Mouse (Mus musculus): ENCODE measurements around the gene Gm5678.

Gm5678 gene

DNA sequence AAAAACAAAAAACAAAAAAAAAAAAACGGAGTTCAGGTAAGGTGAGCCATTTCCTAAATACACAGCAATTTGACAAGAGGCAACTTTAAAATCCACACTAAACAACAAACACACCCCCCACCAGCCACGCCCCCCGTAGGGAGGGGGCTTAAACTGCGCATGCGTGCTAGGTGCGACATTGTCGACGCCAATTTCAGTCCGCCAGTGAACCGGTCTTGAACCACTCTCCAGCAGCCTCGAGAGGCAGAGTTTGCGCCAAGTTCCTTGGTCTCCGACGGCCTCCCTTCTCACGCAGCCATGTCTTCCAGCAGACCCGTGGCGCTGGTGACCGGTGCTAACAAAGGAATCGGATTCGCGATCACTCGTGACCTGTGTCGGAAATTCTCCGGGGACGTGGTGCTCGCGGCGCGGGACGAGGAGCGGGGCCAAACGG, 20.2 kb upstream of the Gm5678 start:
- under 1% methylated on average over 32 of the region's 32 CpGs for WGBS

DNA sequence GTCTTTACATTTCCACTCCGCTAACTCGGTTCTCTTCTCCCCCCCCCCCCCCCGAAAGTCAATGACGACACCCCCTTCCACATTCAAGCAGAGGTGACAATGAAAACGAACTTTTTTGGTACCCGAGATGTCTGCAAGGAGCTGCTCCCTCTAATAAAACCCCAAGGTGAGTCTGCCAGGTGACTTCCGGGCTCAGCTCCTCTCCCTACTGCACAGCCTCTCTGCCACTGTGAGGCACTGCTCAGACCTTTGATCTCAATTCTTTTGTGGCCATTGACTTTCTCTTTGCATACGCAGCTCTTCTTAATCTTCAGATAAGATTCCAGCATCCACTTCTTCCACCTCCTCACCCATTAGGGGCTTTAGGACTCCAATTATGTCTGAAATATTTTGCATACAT, 19.2 kb upstream of the Gm5678 start:
- 75% methylated on average over 8 of the region's 8 CpGs for WGBS

DNA sequence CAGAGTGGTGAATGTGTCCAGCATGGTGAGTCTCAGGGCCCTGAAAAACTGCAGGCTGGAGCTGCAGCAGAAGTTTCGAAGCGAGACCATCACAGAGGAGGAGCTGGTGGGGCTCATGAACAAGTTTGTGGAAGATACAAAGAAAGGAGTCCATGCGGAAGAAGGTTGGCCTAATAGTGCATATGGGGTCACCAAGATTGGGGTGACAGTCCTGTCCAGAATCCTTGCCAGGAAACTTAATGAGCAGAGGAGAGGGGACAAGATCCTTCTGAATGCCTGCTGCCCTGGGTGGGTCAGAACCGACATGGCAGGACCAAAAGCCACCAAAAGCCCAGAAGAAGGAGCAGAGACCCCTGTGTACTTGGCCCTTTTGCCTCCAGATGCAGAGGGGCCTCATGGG, 18.1 kb upstream of the Gm5678 start:
- WGBS, result 93% methylated on average over 4 of the region's 4 CpGs

DNA sequence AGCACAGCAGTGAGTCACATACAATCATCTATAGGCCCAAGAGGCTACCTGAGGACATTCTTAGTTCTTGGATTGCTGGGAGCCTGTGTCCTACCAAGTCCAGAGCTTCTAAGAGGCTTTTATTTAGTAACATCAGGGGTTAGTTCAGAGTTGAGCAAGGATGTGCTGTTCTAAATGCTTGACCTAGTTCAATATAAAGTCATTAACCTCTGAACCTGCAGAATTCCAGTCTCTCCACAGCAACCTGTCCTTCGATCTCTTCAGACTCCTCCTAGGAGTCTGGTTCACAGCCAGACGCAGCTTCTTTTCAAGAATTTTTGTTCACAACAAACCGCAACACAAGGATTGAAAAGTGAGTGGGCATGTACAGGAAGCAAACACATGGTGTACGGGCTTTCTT, 16.9 kb upstream of the Gm5678 start:
- WGBS, result 82% methylated on average over 4 of the region's 4 CpGs

DNA sequence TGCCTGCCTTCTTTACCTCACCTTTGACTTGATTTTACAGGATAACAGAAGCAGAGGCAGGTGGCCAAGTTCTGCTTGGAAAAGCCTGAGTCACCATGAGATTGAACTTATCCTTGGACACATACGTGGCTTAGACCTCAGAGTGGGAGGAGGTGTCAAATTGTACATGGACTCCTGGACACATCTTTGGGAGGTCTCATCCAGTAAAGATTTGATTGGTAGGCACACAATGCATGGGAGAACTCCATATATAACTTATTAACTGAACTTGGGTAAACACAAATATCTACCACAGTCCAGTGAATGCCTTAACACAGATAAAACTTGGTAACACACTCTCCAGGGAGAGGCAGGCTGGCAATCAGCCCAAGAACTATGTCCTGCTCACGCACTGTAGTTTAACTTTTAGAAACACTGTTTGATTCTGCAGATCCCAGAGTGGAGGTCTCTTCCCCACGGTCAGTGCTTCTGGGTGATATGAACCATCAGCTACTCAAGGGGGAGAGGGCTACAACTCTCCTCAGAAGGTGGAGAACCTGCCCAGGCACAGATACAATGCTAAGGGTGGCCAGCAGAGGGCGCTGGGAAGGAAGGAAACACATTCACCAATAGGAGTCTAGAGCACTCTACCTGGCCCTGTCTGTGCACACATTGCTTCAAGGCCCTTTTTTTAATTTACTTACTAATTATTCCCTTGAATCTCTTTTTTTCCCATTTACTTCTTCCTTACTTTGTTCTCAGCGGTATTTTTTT, 12.6 kb upstream of the Gm5678 start:
- WGBS, result 34% methylated on average over 5 of the region's 5 CpGs

DNA sequence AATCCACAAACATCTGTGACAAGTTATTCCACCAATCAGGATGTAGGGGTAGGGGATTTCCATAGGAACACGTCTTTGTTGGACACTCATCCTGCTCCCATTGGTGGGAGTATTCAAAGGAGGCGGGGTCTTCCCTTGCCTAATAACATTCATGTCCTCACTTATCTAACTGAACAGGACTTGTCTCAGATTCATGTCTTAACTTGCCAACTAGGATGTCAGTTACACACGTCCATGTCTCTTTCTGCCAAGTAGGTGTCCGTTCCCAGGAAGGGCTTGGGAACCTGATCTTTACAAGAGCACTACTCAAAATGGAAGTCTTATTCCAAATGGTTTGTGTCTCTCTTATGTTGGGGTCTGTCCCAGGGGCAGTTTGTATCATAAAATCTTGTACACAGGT, 4.1 kb upstream of the Gm5678 start:
- WGBS, result 90% methylated on average over 4 of the region's 4 CpGs

DNA sequence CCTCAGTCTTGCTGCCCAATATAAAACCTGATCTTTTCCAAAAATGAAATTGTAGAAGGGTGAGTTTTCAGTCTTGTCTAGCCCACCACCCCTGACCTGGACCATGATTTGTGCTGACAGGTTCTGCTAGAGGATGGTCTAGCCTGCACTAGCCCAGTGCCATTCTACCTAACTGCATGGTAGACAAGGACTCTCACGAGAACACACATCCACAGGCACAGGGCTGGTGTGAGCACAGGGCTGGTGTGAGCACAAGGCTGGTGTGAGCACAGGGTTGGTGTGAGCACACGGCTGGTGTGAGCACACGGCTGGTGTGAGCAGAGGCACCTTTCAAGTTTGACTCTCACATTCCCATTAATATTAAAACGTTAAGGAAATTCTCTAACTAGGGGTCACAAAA, 3.2 kb upstream of the Gm5678 start:
- 88% methylated on average over 4 of the region's 4 CpGs for WGBS

DNA sequence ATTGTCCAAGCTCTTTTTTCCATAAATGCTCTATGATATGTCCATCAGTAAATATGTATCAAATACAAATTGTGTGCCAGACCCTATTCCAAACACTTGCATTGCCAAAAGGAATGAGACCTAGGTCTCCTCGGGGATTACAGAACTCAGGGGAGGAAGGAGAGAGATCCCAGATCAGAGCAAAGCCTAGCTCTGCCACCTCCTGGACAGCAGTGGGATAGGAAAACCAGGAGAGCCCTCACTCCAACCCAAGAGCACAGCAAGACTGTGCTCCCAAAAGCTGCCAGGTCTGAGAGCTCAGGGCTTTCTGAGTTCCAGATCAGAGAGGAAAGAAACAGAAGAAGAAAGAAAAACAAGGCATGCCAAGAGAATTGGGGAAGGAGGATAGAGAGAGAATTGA, 1.2 kb upstream of the Gm5678 start:
- 6% methylated on average over 1 of the region's 1 CpGs for WGBS

DNA sequence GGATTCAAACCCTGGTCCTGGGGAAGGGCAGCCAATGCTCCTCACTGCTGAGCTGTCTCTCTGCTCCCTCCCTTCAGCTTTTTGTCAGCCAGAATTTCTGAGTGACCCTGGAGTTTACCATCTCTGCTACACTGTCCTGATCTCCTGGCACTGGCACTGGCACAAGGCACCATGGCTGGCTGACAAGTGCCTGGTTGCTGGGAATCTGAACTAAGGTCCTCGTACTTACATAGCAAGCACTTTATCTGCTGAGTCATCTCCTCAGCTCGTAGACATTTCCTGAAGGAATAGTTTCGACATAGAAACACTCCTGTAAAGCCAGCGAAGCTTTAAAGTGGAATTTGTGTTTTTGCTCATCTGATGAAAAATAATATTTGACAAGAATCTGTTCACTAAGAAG, 16.1 kb downstream of the Gm5678 start:
- WGBS, result 55% methylated on average over 4 of the region's 4 CpGs

DNA sequence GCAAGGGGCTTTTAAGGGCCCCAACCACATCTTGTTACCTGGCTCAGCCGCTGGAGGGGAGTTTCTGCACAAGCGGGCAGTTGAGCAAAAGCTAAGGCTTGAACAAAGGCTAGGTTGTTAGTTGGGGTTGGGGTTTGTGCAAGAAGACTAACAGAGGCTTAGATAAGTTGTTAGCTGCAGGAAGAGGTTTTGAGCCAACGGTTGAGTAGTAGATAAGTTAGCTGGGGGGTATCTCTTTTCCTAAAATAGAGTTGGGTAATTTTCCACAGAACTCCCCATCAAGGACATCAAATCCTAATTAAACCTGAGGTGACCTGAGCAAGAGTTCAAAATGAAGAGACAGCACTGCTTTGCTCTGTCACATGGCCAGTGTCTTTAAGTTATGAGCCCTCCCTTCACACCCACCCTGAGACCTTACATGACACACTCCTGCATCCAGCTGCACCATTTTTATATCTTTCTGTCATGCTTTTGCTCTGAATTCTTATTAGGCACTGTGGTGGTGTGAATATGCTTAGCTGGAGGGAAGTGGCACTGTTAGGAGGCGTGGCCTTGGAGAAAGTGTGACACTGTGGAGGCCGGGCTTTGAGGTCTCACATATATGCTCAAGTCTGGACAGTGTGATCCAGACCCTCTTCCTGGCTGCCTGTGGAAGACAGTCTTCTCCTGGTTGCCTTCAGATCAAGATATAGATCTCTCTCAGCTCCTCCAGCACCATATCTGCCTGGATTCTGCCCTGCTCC, 20.7 kb downstream of the Gm5678 start:
- WGBS, result 84% methylated on average over 5 of the region's 5 CpGs

DNA sequence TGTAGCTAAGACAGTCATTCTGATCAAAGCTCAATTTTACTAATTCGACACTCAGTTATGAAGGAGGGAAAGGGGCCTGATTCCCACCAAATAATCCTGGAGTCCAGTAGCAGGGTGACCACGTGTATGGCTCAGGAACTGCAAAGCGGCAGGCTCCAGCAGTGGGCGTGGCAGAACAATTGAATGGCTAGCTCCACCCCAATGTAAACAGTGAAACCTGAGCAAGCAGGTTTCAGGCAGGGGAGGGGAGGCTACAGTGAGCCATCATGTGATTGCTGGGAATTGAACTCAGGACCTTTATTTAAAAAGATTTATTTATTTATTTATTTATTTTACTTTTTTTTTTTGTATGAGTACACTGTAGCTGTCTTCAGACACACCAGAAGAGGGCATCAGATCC, 42.6 kb downstream of the Gm5678 start:
- WGBS, result 51% methylated on average over 4 of the region's 4 CpGs

DNA sequence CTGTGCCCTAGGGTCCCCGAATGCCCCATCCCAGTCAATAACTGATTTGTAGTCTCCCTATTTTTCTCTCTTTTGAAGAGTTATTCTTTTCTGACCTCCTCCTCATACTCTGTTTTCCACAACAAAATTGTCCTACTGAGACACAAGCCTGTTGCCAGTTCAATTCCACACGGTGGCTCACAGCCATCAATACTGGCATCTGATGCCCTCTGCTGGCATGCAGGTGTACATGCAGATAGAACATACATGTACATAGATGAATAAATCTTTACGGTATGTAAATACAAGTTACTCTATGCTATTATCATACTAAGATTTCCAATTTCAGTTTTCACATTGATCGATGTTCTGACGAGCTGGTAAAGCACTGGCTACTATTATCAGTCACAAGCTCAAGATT, 43.2 kb downstream of the Gm5678 start:
- 91% methylated on average over 5 of the region's 5 CpGs for WGBS

DNA sequence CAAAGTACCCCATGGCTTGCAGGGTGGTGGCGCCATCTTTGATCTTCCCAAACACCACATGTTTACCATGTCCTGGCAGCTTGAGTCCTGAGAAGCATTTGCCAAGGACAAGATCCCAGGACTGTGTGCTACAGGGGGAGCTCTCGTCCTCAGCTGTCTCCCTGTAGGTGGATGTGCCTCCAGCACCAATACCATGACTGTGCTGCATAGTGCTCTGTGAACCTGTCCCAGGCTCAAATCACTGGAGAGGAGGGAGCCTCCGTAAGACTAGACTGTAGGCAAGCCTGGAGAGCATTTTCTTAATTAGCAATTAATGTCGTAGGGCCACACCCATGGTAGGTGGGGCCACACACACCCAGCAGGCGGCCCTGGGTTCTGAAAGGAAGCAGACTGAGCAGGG, 48.5 kb downstream of the Gm5678 start:
- 83% methylated on average over 5 of the region's 5 CpGs for WGBS

DNA sequence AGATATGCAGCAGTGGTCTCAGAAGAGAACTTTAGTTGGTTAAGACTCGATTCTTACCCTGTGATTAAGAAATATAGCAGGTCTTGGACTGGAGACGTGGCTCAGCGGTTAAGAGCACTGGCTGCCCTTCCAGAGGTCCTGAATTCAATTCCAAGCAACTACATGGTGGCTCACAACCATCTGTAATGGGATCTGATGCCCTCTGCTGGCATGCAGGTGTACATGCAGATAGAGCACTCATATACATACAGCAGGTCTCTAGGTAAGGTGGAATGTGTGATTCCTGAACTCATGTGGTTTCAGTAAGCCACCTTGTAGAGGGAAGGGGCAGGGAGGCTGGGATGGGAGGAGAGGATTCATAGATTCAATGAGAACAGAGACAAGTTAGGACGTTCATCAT, 50.3 kb downstream of the Gm5678 start:
- WGBS, result 78% methylated on average over 4 of the region's 4 CpGs

DNA sequence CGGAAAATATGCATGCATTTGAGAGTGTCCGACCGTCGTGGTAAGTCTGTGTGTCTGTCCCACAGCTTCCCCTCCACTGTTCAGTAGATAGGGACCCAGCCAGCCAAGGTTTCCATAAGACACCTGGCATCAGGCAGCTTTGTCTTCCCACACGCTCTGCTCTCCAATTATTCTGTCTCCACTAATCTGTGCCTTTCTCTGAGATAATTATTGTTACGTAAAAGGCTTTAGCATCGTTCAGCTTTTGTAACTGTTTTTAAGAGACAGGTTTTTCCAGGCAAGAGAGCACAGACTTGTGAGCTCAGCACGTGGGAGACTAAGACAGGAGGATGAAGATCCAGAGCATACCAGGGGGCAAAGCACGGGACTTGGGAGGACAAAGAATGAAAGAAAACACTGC, 51.3 kb downstream of the Gm5678 start:
- WGBS, result 50% methylated on average over 9 of the region's 9 CpGs

All from cerebral cortex, adult 2 months (tissue).